Mouse (Mus musculus): ENCODE results near the gene Omp. TPM values are rescaled to one million over a fixed set of nuclear protein-coding genes. Genes with fewer than 3 reads are reported as not detected.
A peak's percentile ranks its signal among the peaks of the same experiment; 100 is the strongest.

Gene Omp
- total and polyA plus RNA-seq, 3 experiments, result 0.08 TPM; not detected in 2

DNA sequence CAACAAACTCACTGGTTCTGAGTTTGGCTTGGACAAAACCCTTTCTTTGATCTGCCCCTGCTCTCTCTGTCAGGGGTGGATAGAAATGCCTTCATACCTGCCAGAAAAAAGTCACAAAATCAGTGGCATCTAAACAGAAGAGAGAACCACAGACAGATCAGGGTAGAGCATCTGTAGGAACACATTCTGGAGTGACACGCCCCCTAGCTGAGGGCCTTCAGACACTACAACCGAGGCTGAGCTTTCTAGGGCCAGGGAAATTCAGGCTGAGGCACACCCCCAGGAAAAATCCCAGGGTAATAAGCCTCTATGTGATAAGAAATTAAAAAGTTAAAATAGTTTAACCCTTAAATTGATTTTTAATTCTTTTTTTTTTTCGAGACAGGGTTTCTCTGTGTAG lies 8.0 kb upstream of the Omp start:
- dilution Hi-C loops (cut with MboI; ENCODE audit: extremely low pct_ligation_motif_present, extremely low pct_unique_long_range_greater_than_20kb, low sequenced_read_pairs) (no loop called here), in situ Hi-C loops (cut with MboI; ENCODE audit: low pct_ligation_motif_present, low pct_unique_long_range_greater_than_20kb, low sequenced_read_pairs) (loop anchor here (25.0 kb wide), 1 partner anchor 284 kb away; the partner anchor contains the start of gene Gucy2d)
- Histone ChIP-seq H3K9ac (ENCODE audit: insufficient read depth, low read depth) (no peak overlapping the region), H3K36me3 (replicated peaks in 1 of 2; ENCODE audit: control insufficient read depth in 1 of 2, insufficient read depth in 1 of 2, low read length in 1 of 2) (no peaks in the 10 kb centered on the region), H3K27me3 (replicated peaks) (peaks cover 10% of the 10 kb centered on the region), H3K4me3 (replicated peaks in 1 of 3; ENCODE audit: low read depth in 2 of 3, low read length in 2 of 3, poor library complexity in 1 of 3) (no peak overlapping the region), H3K4me2 (ENCODE audit: insufficient read depth, low read depth, poor library complexity, severe bottlenecking) (no peak overlapping the region), H3K27ac (ENCODE audit: insufficient read depth, low read depth) (no peak overlapping the region), H3K4me1 (ENCODE audit: control insufficient read depth in 1 of 2, insufficient read depth in 2 of 2) (peaks cover 0 to 28% of the 10 kb centered on the region in 2 experiments; a peak in 2 of 4 replicates), H3K79me2 (replicated peaks; ENCODE audit: control insufficient read depth, extremely low read depth, insufficient read depth, poor library complexity, severe bottlenecking) (no peaks in the 10 kb centered on the region), H3K9me3 (replicated peaks; ENCODE audit: low read length) (no peaks in the 10 kb centered on the region)
- TF ChIP-seq TCF12 (IDR thresholded peaks at IDR 0.05; ENCODE audit: low read depth, low read length) (no peak), CTCF (conservative IDR thresholded peaks at IDR 0.05 in 1 of 2, IDR thresholded peaks at IDR 0.05 in 1 of 2; ENCODE audit: low read depth in 2 of 2, low read length in 2 of 2) (peak in 1 of 2 experiments; percentile 57; a peak in 2 of 4 replicates), PAX5 (IDR thresholded peaks at IDR 0.05; ENCODE audit: low read length) (no peak), SMC3 (IDR thresholded peaks at IDR 0.05; ENCODE audit: low read depth, low read length) (no peak), MXI1 (IDR thresholded peaks at IDR 0.05; ENCODE audit: low read depth, low read length) (no peak), ZMIZ1 (IDR thresholded peaks at IDR 0.05; ENCODE audit: low read depth, low read length) (no peak)
- DNase-seq (ENCODE audit: extremely low read depth), result no peak

DNA sequence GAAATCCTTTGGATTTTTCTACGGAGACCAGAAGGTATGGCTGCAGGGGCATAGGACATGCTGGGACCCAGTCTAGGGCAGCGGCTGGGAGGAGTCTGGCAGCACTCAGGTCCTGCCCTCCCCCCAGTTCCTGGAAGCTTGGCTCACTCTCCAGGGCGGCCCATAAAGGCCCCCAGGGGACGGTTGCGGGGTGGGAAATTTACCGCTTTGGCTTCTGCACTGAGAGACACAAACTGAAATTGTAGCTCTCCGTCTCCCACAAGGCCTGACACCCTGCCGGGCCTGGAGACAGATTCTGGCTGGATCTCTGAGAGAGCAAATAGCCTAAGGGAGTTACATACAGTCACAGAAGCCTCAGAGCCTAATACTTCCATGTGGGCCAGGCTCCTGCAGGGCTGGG lies 7.1 kb upstream of the Omp start:
- H3K36me3 ChIP-seq (replicated peaks in 1 of 2; ENCODE audit: control insufficient read depth in 1 of 2, insufficient read depth in 1 of 2, low read length in 1 of 2), result no peaks in the 10 kb centered on the region
- in situ Hi-C loops (cut with MboI; ENCODE audit: low pct_ligation_motif_present, low pct_unique_long_range_greater_than_20kb, low sequenced_read_pairs) (loop anchor here (25.0 kb wide), 1 partner anchor 285 kb away; the partner anchor contains the start of gene Gucy2d), dilution Hi-C loops (cut with MboI; ENCODE audit: extremely low pct_ligation_motif_present, extremely low pct_unique_long_range_greater_than_20kb, low sequenced_read_pairs) (no loop called here)

DNA sequence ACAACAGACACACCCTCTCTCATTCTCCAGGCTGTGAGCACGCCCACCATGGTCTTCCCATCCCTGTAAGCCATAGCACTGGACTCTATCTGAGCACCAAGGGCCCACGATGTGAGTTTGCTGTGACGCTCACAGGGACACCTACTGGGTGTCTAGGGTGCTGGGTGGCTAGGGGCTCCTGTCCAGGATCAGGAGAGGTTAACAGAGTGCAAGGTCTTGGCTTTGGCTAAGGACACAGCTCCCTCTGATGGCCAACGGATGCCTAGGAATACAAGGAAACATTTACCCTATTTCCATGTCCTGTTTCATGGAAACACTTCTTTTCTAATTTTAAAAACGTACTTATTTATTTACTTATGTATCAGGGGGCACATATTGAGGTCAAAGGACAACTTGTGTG lies 5.2 kb upstream of the Omp start:
- dilution Hi-C loops (cut with MboI; ENCODE audit: extremely low pct_ligation_motif_present, extremely low pct_unique_long_range_greater_than_20kb, low sequenced_read_pairs), result no loop called here
- Histone ChIP-seq H3K4me1 (ENCODE audit: control insufficient read depth in 1 of 2, insufficient read depth in 2 of 2) (peaks cover 9 to 14% of the 10 kb centered on the region in 2 experiments), H3K36me3 (replicated peaks in 1 of 2; ENCODE audit: control insufficient read depth in 1 of 2, insufficient read depth in 1 of 2, low read length in 1 of 2) (no peaks in the 10 kb centered on the region)

More for the DNA sequence above, 7.1 kb upstream of the Omp start:
- Histone ChIP-seq H3K9me3 (replicated peaks; ENCODE audit: low read length) (no peaks in the 10 kb centered on the region), H3K79me2 (replicated peaks; ENCODE audit: control insufficient read depth, extremely low read depth, insufficient read depth, poor library complexity, severe bottlenecking) (no peaks in the 10 kb centered on the region), H3K4me3 (replicated peaks in 1 of 3; ENCODE audit: low read depth in 2 of 3, low read length in 2 of 3, poor library complexity in 1 of 3) (no peak overlapping the region), H3K27ac (ENCODE audit: insufficient read depth, low read depth) (no peak overlapping the region), H3K4me1 (ENCODE audit: control insufficient read depth in 1 of 2, insufficient read depth in 2 of 2) (peaks cover under 1 to 23% of the 10 kb centered on the region in 2 experiments; a peak in 3 of 4 replicates), H3K4me2 (ENCODE audit: insufficient read depth, low read depth, poor library complexity, severe bottlenecking) (no peak overlapping the region), H3K9ac (ENCODE audit: insufficient read depth, low read depth) (no peak overlapping the region), H3K27me3 (replicated peaks) (peaks cover 10% of the 10 kb centered on the region)
- no peak for TF ChIP-seq NELFE (IDR thresholded peaks at IDR 0.05; ENCODE audit: low read depth, low read length)
- no peak for TF ChIP-seq CHD1 (IDR thresholded peaks at IDR 0.05; ENCODE audit: low read depth, low read length)
- no peak for TF ChIP-seq NRF1 (IDR thresholded peaks at IDR 0.05; ENCODE audit: low read depth, low read length)
- no peak for TF ChIP-seq BHLHE40 (IDR thresholded peaks at IDR 0.05; ENCODE audit: low read depth, low read length)
- no peak for TF ChIP-seq USF1 (IDR thresholded peaks at IDR 0.05; ENCODE audit: low read depth, low read length)
- TF ChIP-seq RCOR1 (conservative IDR thresholded peaks at IDR 0.05; ENCODE audit: low read depth, low read length), result no peak
- no peak for TF ChIP-seq POLR2AphosphoS2 (IDR thresholded peaks at IDR 0.05; ENCODE audit: low read depth, low read length)
- TF ChIP-seq RAD21 (IDR thresholded peaks at IDR 0.05; ENCODE audit: low read depth, low read length), result no peak
- no peak for TF ChIP-seq JUN (IDR thresholded peaks at IDR 0.05; ENCODE audit: insufficient read depth, low read depth, low read length)
- TF ChIP-seq TCF12 (IDR thresholded peaks at IDR 0.05; ENCODE audit: low read depth, low read length), result no peak
- no peak for TF ChIP-seq MXI1 (IDR thresholded peaks at IDR 0.05; ENCODE audit: low read depth, low read length)
- TF ChIP-seq POLR2A (IDR thresholded peaks at IDR 0.05; ENCODE audit: low read depth, low read length), result no peak
- DNase-seq (ENCODE audit: extremely low read depth), result no peak

More for the DNA sequence above, 5.2 kb upstream of the Omp start:
- Histone ChIP-seq H3K4me3 (replicated peaks in 1 of 3; ENCODE audit: low read depth in 2 of 3, low read length in 2 of 3, poor library complexity in 1 of 3) (no peak overlapping the region), H3K27ac (ENCODE audit: insufficient read depth, low read depth) (no peak overlapping the region), H3K4me2 (ENCODE audit: insufficient read depth, low read depth, poor library complexity, severe bottlenecking) (no peak overlapping the region), H3K79me2 (replicated peaks; ENCODE audit: control insufficient read depth, extremely low read depth, insufficient read depth, poor library complexity, severe bottlenecking) (no peaks in the 10 kb centered on the region), H3K27me3 (replicated peaks) (peaks cover 10% of the 10 kb centered on the region), H3K9me3 (replicated peaks; ENCODE audit: low read length) (no peaks in the 10 kb centered on the region), H3K9ac (ENCODE audit: insufficient read depth, low read depth) (no peak overlapping the region)
- in situ Hi-C loops (cut with MboI; ENCODE audit: low pct_ligation_motif_present, low pct_unique_long_range_greater_than_20kb, low sequenced_read_pairs), result loop anchor here (25.0 kb wide), 1 partner anchor 287 kb away; the partner anchor contains the start of gene Gucy2d
- DNase-seq (ENCODE audit: extremely low read depth), result no peak
- no peak for TF ChIP-seq UBTF (IDR thresholded peaks at IDR 0.05; ENCODE audit: low read depth, low read length)
- TF ChIP-seq RAD21 (IDR thresholded peaks at IDR 0.05; ENCODE audit: low read depth, low read length), result peak; percentile 48
- TF ChIP-seq CTCF (conservative IDR thresholded peaks at IDR 0.05 in 1 of 2, IDR thresholded peaks at IDR 0.05 in 1 of 2; ENCODE audit: low read depth in 2 of 2, low read length in 2 of 2), result peak in 1 of 2 experiments; percentile 52; a peak in 2 of 4 replicates
- TF ChIP-seq NELFE (IDR thresholded peaks at IDR 0.05; ENCODE audit: low read depth, low read length), result no peak
